In genomic region chr4:58605941-58606340, GRCm38 (mm10) we compare ENCODE assay signal across 30 mouse cellular contexts. TPM values are rescaled to one million over a fixed set of nuclear protein-coding genes. Genes with fewer than 3 reads are reported as not detected.
DNase-seq lines count a peak whose midpoint lies in the region; ATAC-seq and TF ChIP-seq lines count a peak whose summit lies in the region.
"Had no signal": no experiment of that assay in that cellular context is flagged by ENCODE, and none has a peak within 500 bp of the region (broad histone marks: within the 10 kb centered on the region; RNA-seq: fewer than 3 reads in every experiment).

No protein-coding gene starts in this region.

- no peak for TF ChIP-seq CTCF in lung, adult 2 months (IDR thresholded peaks at IDR 0.05; ENCODE audit: insufficient read depth, low read length)

- TF ChIP-seq POLR2A in lung, adult 2 months (IDR thresholded peaks at IDR 0.05; ENCODE audit: borderline replicate concordance, extremely low read depth, low read depth, low read length), result no peak

- no peak overlapping the region for H3K4me2 ChIP-seq in embryonic facial prominence, embryonic 14.5 days (ENCODE audit: low read depth, low read length)
- H3K4me2 ChIP-seq: hindbrain, embryonic 13.5 days; lung, embryonic 15.5 days; midbrain, embryonic 15.5 days; neural tube, embryonic 15.5 days; stomach, embryonic 15.5 days had no signal

- intact Hi-C loops in heart, postnatal 25 days (cut with DNase I), result no loop called here

- H3K27ac ChIP-seq in embryonic facial prominence, embryonic 14.5 days (replicated peaks; ENCODE audit: low read depth, low read length), result no peak overlapping the region
- no peak overlapping the region for H3K27ac ChIP-seq in embryonic facial prominence, embryonic 10.5 days (replicated peaks)
- H3K27ac ChIP-seq: heart, adult 2 months; hindbrain, embryonic 13.5 days; kidney, postnatal 0 days; liver, embryonic 14.5 days; lung, embryonic 15.5 days; midbrain, embryonic 10.5 days; midbrain, embryonic 15.5 days; neural tube, embryonic 15.5 days; stomach, embryonic 15.5 days had no signal

- ATAC-seq in embryonic facial prominence, embryonic 14.5 days (ENCODE audit: low read depth), result no peak
- ATAC-seq: forebrain, embryonic 14.5 days; intestine, embryonic 16.5 days; midbrain, embryonic 15.5 days had no signal

- H3K9me3 ChIP-seq in embryonic facial prominence, embryonic 14.5 days (ENCODE audit: control insufficient read depth, low read length), result peaks cover 5% of the 10 kb centered on the region; the same call in 1 of the 2 replicates
- H3K9me3 ChIP-seq in embryonic facial prominence, embryonic 10.5 days, result no peaks in the 10 kb centered on the region
- H3K9me3 ChIP-seq: hindbrain, embryonic 13.5 days; lung, embryonic 15.5 days; midbrain, embryonic 15.5 days; neural tube, embryonic 15.5 days; stomach, embryonic 15.5 days had no signal

- 62% methylated on average over 3 of the region's 3 CpGs for WGBS in embryonic facial prominence, embryonic 14.5 days
- WGBS in embryonic facial prominence, embryonic 10.5 days, result 88% methylated on average over 3 of the region's 3 CpGs
- 48% methylated on average over 3 of the region's 3 CpGs for WGBS in lung, adult 2 months

- no peak overlapping the region for H3K4me3 ChIP-seq in embryonic facial prominence, embryonic 14.5 days (ENCODE audit: low read depth, low read length)
- no peak overlapping the region for H3K4me3 ChIP-seq in embryonic facial prominence, embryonic 10.5 days
- H3K4me3 ChIP-seq in lung, adult 2 months (replicated peaks; ENCODE audit: extremely low read depth, low read depth, low read length), result no peak overlapping the region
- H3K4me3 ChIP-seq: heart, adult 2 months; hindbrain, embryonic 13.5 days; lung, embryonic 15.5 days; midbrain, embryonic 10.5 days; midbrain, embryonic 15.5 days; neural tube, embryonic 15.5 days; stomach, embryonic 15.5 days had no signal

- peak; percentile 26 for DNase-seq in embryonic facial prominence, embryonic 14.5 days (ENCODE audit: low spot score)
- DNase-seq in embryonic facial prominence, embryonic 10.5 days (ENCODE audit: low spot score), result no peak
- peak; percentile 53 to 57 for DNase-seq in heart, adult 18-20 months
- no peak for DNase-seq in heart, postnatal 25 days (ENCODE audit: low spot score)
- DNase-seq in lung, postnatal 10 days, result peak; percentile 36
- no peak for DNase-seq in lung, adult 2 months
- DNase-seq in thymus, postnatal 10 days (ENCODE audit: low spot score in 2 of 2), result no peak
- DNase-seq: adrenal gland, adult 8-10 months; cerebellum, adult 2 months; cerebellum, postnatal 25 days; gastrocnemius, postnatal 10 days; kidney, adult 8-10 months; kidney, postnatal 4 days; left cerebral cortex, postnatal 4 days; liver; retina, postnatal 1 day; right cerebral cortex, postnatal 14 days; thymus, postnatal 14 days had no signal

- no peaks in the 10 kb centered on the region for H3K27me3 ChIP-seq in embryonic facial prominence, embryonic 14.5 days (replicated peaks; ENCODE audit: control insufficient read depth, insufficient read depth, low read length)
- H3K27me3 ChIP-seq in embryonic facial prominence, embryonic 10.5 days (replicated peaks; ENCODE audit: low read depth, poor library complexity, severe bottlenecking), result no peaks in the 10 kb centered on the region
- H3K27me3 ChIP-seq: CH12.LX; hindbrain, embryonic 13.5 days; lung, embryonic 15.5 days; midbrain, embryonic 15.5 days; neural tube, embryonic 15.5 days; stomach, embryonic 15.5 days had no signal

- no peaks in the 10 kb centered on the region for H3K36me3 ChIP-seq in embryonic facial prominence, embryonic 14.5 days (ENCODE audit: control insufficient read depth, insufficient read depth, low read length)
- no peaks in the 10 kb centered on the region for H3K36me3 ChIP-seq in embryonic facial prominence, embryonic 10.5 days (replicated peaks)
- H3K36me3 ChIP-seq: hindbrain, embryonic 13.5 days; lung, embryonic 15.5 days; midbrain, embryonic 10.5 days; midbrain, embryonic 15.5 days; neural tube, embryonic 15.5 days; stomach, embryonic 15.5 days had no signal

- H3K4me1 ChIP-seq in embryonic facial prominence, embryonic 14.5 days (ENCODE audit: control insufficient read depth, insufficient read depth, low read length), result no peaks in the 10 kb centered on the region
- H3K4me1 ChIP-seq in embryonic facial prominence, embryonic 10.5 days, result no peaks in the 10 kb centered on the region
- H3K4me1 ChIP-seq in lung, adult 2 months (ENCODE audit: control insufficient read depth, insufficient read depth, low read length), result no peaks in the 10 kb centered on the region
- H3K4me1 ChIP-seq: hindbrain, embryonic 13.5 days; lung, embryonic 15.5 days; midbrain, embryonic 10.5 days; midbrain, embryonic 15.5 days; neural tube, embryonic 15.5 days; stomach, embryonic 15.5 days had no signal

- H3K9ac ChIP-seq in embryonic facial prominence, embryonic 14.5 days (ENCODE audit: low read depth, low read length), result no peak overlapping the region
- H3K9ac ChIP-seq: hindbrain, embryonic 13.5 days; liver, embryonic 14.5 days; lung, embryonic 15.5 days; midbrain, embryonic 15.5 days; neural tube, embryonic 15.5 days; stomach, embryonic 15.5 days had no signal

RNA-seq across cellular contexts. Expression of gene Lpar1, which starts 52.2 kb away (rescaled TPM):
- 115 and 137 TPM in 2 replicates for polyA plus RNA-seq in embryonic facial prominence, embryonic 14.5 days (2014; fragmentation: Nextera tagmentation; extraction: Ambion mirVana)
- polyA plus RNA-seq in embryonic facial prominence, embryonic 10.5 days (2016; fragmentation: Nextera tagmentation; extraction: Ambion mirVana), result 129 and 155 TPM in 2 replicates
- total RNA-seq in heart, adult 18-20 months (2021), result 1 to 10 TPM; 7.0 to 7.5 TPM
- total RNA-seq in heart, postnatal 25 days (2021), result 10 to 100 TPM; 11.1 to 14.3 TPM
- 27.8 and 29.0 TPM in 2 replicates for polyA plus RNA-seq in lung, adult 2 months (2012; rRNA removed)

Comparison
In these comparisons a context has a peak if more than half of its experiments do, and no peak if none do; other contexts are left out.
1. DNase-seq: peak in embryonic facial prominence, embryonic 14.5 days (single experiment), heart, adult 18-20 months (2 of 2) and lung, postnatal 10 days (single experiment); none in embryonic facial prominence, embryonic 10.5 days (single experiment), heart, postnatal 25 days (single experiment), lung, adult 2 months (single experiment) and thymus, postnatal 10 days (0 of 2).